Mouse (Mus musculus): Measurements from ENCODE around the gene Frmpd1. TPM values are rescaled to one million over a fixed set of nuclear protein-coding genes. Genes with fewer than 3 reads are reported as not detected.

Gene Frmpd1
- total and polyA plus RNA-seq, 3 experiments: 0.23 to 0.47 TPM; not detected in 1

- Histone ChIP-seq H3K36me3 (ENCODE audit: control insufficient read depth in 1 of 2, insufficient read depth in 2 of 2, low read length in 2 of 2) (no peaks in the 10 kb centered on the region), H3K9ac (ENCODE audit: control insufficient read depth, low read depth, low read length, poor library complexity, severe bottlenecking) (no peak overlapping the region), H3K27me3 (ENCODE audit: control insufficient read depth in 1 of 2, insufficient read depth in 2 of 2, low read length in 2 of 2) (no peaks in the 10 kb centered on the region), H3K79me2 (ENCODE audit: control insufficient read depth, insufficient read depth, low read length, poor library complexity) (no peaks in the 10 kb centered on the region), H3K4me3 (ENCODE audit: control insufficient read depth in 1 of 2, insufficient read depth in 1 of 2, low read depth in 2 of 2, low read length in 2 of 2) (no peak overlapping the region), H3K9me3 (replicated peaks; ENCODE audit: insufficient read depth, low read length) (no peaks in the 10 kb centered on the region), H3K27ac (ENCODE audit: control insufficient read depth, low read depth, low read length) (no peak overlapping the region), H3K4me1 (ENCODE audit: control insufficient read depth in 1 of 2, insufficient read depth in 2 of 2, low read length in 2 of 2) (no peaks in the 10 kb centered on the region)
- no peak for DNase-seq (ENCODE audit: low read depth, low spot score)
- no peak for TF ChIP-seq CHD1 (IDR thresholded peaks at IDR 0.05; ENCODE audit: low read depth, low read length)
- TF ChIP-seq GABPA (IDR thresholded peaks at IDR 0.05; ENCODE audit: low read depth, low read length): no peak
- TF ChIP-seq SIN3A (IDR thresholded peaks at IDR 0.05; ENCODE audit: low read length): no peak
- TF ChIP-seq MAFK (IDR thresholded peaks at IDR 0.05; ENCODE audit: borderline replicate concordance, low read depth, low read length): no peak
- no peak for TF ChIP-seq NELFE (IDR thresholded peaks at IDR 0.05; ENCODE audit: low read depth, low read length)
- TF ChIP-seq NRF1 (IDR thresholded peaks at IDR 0.05; ENCODE audit: insufficient read depth, low read depth, low read length, poor library complexity, severe bottlenecking): no peak
- TF ChIP-seq POLR2AphosphoS2 (IDR thresholded peaks at IDR 0.05; ENCODE audit: low read length): no peak
- TF ChIP-seq KAT2A (conservative IDR thresholded peaks at IDR 0.05; ENCODE audit: low read depth, low read length): no peak
- TF ChIP-seq CTCF (IDR thresholded peaks at IDR 0.05 in 2 of 3, conservative IDR thresholded peaks at IDR 0.05 in 1 of 3; ENCODE audit: control insufficient read depth in 1 of 3, insufficient read depth in 1 of 3, low read depth in 2 of 3, low read length in 3 of 3, poor library complexity in 1 of 3, severe bottlenecking in 1 of 3): no peak
- TF ChIP-seq ZKSCAN1 (IDR thresholded peaks at IDR 0.05; ENCODE audit: low read depth, low read length): no peak
- no peak for TF ChIP-seq E2F4 (IDR thresholded peaks at IDR 0.05; ENCODE audit: borderline replicate concordance, low read depth, low read length)
- TF ChIP-seq ZNF384 (IDR thresholded peaks at IDR 0.05; ENCODE audit: low read depth, low read length): no peak
- TF ChIP-seq BHLHE40 (IDR thresholded peaks at IDR 0.05; ENCODE audit: borderline replicate concordance, low read depth, low read length): no peak
- no peak for TF ChIP-seq MAX (IDR thresholded peaks at IDR 0.05; ENCODE audit: low read length)
- no peak for TF ChIP-seq POLR2AphosphoS5 (IDR thresholded peaks at IDR 0.05; ENCODE audit: borderline replicate concordance, low read depth, low read length)
Measured at GRCm38 (mm10) chr4:45275770-45276169, 91.1 kb downstream of the Frmpd1 start.

- no peaks in the 10 kb centered on the region for H3K79me2 ChIP-seq (ENCODE audit: control insufficient read depth, insufficient read depth, low read length, poor library complexity)
- no peak overlapping the region for H3K4me3 ChIP-seq (ENCODE audit: control insufficient read depth in 1 of 2, insufficient read depth in 1 of 2, low read depth in 2 of 2, low read length in 2 of 2)
- H3K4me1 ChIP-seq (ENCODE audit: control insufficient read depth in 1 of 2, insufficient read depth in 2 of 2, low read length in 2 of 2): no peaks in the 10 kb centered on the region
- no peak for TF ChIP-seq MAX (IDR thresholded peaks at IDR 0.05; ENCODE audit: low read length)
- DNase-seq (ENCODE audit: low read depth, low spot score): no peak
- H3K9ac ChIP-seq (ENCODE audit: control insufficient read depth, low read depth, low read length, poor library complexity, severe bottlenecking): no peak overlapping the region
- no peaks in the 10 kb centered on the region for H3K27me3 ChIP-seq (ENCODE audit: control insufficient read depth in 1 of 2, insufficient read depth in 2 of 2, low read length in 2 of 2)
- no peaks in the 10 kb centered on the region for H3K9me3 ChIP-seq (replicated peaks; ENCODE audit: insufficient read depth, low read length)
- H3K27ac ChIP-seq (ENCODE audit: control insufficient read depth, low read depth, low read length): no peak overlapping the region
- H3K36me3 ChIP-seq (ENCODE audit: control insufficient read depth in 1 of 2, insufficient read depth in 2 of 2, low read length in 2 of 2): no peaks in the 10 kb centered on the region
Measured at GRCm38 (mm10) chr4:45279292-45279691, 94.6 kb downstream of the Frmpd1 start.

Measured in MEL (cell line).